Mouse (Mus musculus) heart, adult 2 months (tissue): ENCODE results near the gene Mrpl18.

ENCODE experiments used
- CTCF ChIP-seq: fragments of 200-600 bp; IDR thresholded peaks from 2 replicates; pipeline ENCODE4 v1.8.1; 2022; ENCODE audit warnings: antibody characterized with exemption, mild to moderate bottlenecking, moderate library complexity
- EP300 ChIP-seq: fragments of 200-500 bp; IDR thresholded peaks from 2 replicates; pipeline ENCODE4 v1.6.1; 2011; ENCODE audit warnings: low read depth, low read length, control low read depth; ENCODE audit not compliant: insufficient read depth
- POLR2A ChIP-seq: fragments of 200-500 bp; IDR thresholded peaks from 2 replicates; pipeline ENCODE4 v1.6.1; 2011; ENCODE audit warnings: mild to moderate bottlenecking, low read depth, low read length, control low read depth; ENCODE audit not compliant: insufficient read depth

DNA sequence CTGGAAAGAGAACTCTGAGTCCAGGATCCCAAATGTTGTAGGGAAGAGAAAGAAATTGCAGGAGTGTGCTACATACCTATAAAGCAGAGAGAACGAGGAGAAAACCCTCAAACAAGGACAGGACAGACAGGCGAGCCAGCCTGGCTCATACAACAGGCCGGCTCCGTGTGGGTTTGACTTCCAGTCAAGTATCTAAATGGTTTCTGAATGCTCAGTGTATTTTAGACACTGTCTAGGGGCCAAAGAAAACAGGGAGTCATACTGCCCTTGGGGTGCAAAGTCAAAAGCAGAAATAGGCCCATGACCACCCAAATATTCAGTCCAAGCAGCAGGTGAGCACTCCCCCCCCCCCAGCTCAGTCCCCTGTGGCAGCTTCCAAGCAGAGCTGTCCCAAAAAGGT is 10.3 kb downstream of the Mrpl18 start:
- no peak for TF ChIP-seq POLR2A
- no peak for TF ChIP-seq CTCF
- TF ChIP-seq EP300 = no peak
